Mouse (Mus musculus) monocyte, adult 59 days (primary cell): ENCODE data around the gene Nlrx1. TPM values are rescaled to one million over a fixed set of nuclear protein-coding genes. Genes with fewer than 3 reads are reported as not detected.

ENCODE experiments used
- total RNA-seq, 2 experiments: library from RNA; stranded (reverse); gene quantifications; one replicate each; pipeline ENCODE4 v1.2.4; 2023

The Nlrx1 gene
- total RNA-seq = 10 to 100 TPM; 39.1 to 44.7 TPM

GRCm38 (mm10) chr9:44268432-44268831 lies at the start of gene Nlrx1:
TSS of gene Nlrx1 (minus strand) at chr9:44268599.

DNA sequence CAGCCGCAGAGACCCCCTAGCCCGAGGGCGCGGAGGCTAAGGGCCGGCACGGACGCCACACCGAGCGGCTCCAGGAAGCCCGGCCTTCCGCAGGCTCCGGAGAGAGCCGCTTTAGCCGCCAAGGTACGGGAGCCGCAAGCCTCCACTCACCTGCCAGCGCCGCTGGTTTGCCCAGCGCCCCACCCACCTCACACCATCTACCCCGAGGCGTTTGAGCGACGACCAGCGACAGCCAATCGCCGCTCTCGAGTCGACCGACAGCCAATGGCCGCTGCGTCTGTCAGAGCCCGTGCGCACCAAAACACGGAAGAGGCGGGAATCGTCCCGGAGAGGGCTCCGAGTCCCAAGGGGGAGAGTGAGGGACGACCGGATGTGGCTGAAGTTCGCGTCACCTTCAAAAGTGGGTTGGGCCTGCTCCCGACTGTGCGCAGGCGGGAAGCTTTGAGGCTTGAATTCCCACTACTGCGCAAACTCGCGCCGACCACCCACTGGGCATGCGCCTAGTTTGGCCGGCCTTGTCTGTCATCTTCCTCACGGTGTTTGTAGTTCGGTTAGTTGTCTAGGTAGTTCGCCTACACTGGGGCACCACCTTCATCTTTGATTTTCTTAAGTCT lies 37.2 kb upstream of the Nlrx1 start, which contains the start of gene Hinfp:
Gene Hinfp, minus strand, starts transcription at position 206 of the 614 bp plus-strand sequence.

DNA sequence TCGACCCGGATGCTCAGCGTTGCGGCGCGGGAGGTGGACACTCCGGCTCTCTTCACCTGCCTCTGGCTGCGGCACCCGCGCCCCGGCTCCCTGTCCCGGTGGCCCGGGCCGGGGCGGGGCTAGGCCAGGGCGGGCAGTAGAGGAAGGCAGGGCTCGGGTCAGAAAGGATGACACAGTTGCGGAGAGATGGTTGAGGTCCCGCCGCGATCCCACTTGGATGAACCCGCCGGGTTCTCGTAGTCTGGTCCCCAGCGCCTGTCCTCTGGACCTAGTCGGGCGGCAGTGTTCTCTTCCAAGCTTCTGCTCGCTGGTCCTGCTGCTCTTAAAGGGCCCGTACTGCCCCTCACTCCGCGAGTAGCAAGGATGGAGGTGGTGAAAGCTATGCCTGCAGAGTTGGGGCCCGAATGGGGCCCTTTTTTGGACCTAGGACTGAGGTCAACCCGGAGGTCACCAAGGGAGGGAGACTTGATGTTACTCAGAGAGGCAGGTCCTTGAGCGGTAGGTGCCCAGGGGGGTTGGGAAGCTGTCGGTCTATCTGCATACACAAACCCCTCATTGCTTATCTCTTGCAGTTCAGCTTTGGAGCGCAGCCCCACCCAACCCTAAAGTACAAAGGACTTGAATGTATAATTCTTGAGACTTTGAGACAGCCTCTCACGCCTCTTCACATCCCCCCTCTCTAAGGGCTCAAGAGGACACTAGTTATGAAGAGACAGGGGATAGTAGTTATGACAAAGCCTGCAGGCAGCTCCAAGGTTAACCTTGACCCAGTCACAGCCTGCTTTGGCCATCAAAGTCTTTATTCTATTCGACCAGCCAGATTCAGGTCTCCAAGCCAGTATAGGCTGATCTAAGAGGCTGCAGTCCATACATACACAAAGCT lies 19.9 kb upstream of the Nlrx1 start, which contains the start of gene Abcg4:
Gene Abcg4, minus strand, starts transcription at position 540 of the 883 bp plus-strand sequence.

GRCm38 (mm10) chr9:44251314-44251713 lies 17.1 kb downstream of the Nlrx1 start, which contains the start of gene Pdzd3:
TSS of gene Pdzd3 (minus strand) at chr9:44251471.

DNA sequence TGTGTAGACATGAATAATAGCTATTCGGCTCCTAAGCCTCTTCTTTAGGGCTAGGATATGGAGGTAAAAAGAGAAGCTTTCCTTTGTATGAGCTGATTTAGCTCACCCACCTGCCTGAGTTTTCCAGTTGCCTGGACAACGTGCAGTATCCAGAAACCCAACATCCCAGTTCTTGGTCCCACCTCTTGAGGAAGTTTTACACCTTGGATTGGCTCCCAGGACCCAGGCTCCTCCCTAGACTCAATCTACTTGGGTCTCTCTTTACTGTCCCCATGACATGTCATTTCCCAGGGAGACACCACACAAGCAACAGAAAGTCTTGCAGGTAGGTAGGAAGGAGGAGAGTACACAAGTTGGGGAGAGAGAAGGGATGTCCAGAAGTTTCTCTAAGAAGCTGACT lies 28.0 kb downstream of the Nlrx1 start, which contains the start of gene Ccdc153:
Gene Ccdc153, plus strand, starts transcription at position 278 of the 400 bp plus-strand sequence.

GRCm38 (mm10) chr9:44233802-44234478 lies 34.5 kb downstream of the Nlrx1 start, which contains the start of gene Cbl:
TSS of gene Cbl (minus strand) at chr9:44234049.

Other genes starting within 250 kb of the Nlrx1 start
- gene Thy1, start 225.2 kb downstream of the Nlrx1 start, total RNA-seq = 1 to 10 TPM; 3.4 to 8.3 TPM
- 1 to 10 TPM; 4.6 to 7.1 TPM for gene Usp2, start 201.6 kb downstream of the Nlrx1 start, total RNA-seq
- not detected for gene Mfrp, start 166.9 kb downstream of the Nlrx1 start, total RNA-seq
- gene C1qtnf5, start 161.4 kb downstream of the Nlrx1 start, total RNA-seq = not detected
- gene Gm49380, start 155.1 kb downstream of the Nlrx1 start, total RNA-seq = not detected
- gene Rnf26, start 155.1 kb downstream of the Nlrx1 start, total RNA-seq = 10 to 100 TPM; 13.9 to 14.0 TPM
- gene Mcam, start 134.1 kb downstream of the Nlrx1 start, total RNA-seq = under 1 TPM in 1 of 2 experiments, not detected in 1; 0.16 TPM
- gene Cbl, start 34.5 kb downstream of the Nlrx1 start, total RNA-seq = 100 to 1,000 TPM; 223 to 230 TPM
- gene Ccdc153, start 27.9 kb downstream of the Nlrx1 start, total RNA-seq = not detected
- gene Pdzd3, start 17.1 kb downstream of the Nlrx1 start, total RNA-seq = under 1 TPM; 0.49 to 0.58 TPM
- not detected for gene Abcg4, start 20.0 kb upstream of the Nlrx1 start, total RNA-seq
- gene Hinfp, start 37.1 kb upstream of the Nlrx1 start, total RNA-seq = 10 to 100 TPM; 30.5 to 31.9 TPM
- 10 to 100 TPM; 25.9 to 31.5 TPM for gene C2cd2l, start 51.7 kb upstream of the Nlrx1 start, total RNA-seq
- gene Dpagt1, start 57.4 kb upstream of the Nlrx1 start, total RNA-seq = 10 to 100 TPM; 19.9 to 29.9 TPM
- gene H2afx, start 66.1 kb upstream of the Nlrx1 start, total RNA-seq = 10 to 100 TPM; 21.6 to 22.2 TPM
- gene Hmbs, start 75.6 kb upstream of the Nlrx1 start, total RNA-seq = 10 to 100 TPM; 19.4 to 20.5 TPM
- gene Vps11, start 93.1 kb upstream of the Nlrx1 start, total RNA-seq = 10 to 100 TPM; 42.6 to 42.7 TPM
- 100 to 1,000 TPM; 109 TPM for gene Hyou1, start 110.9 kb upstream of the Nlrx1 start, total RNA-seq
- gene Slc37a4, start 128.3 kb upstream of the Nlrx1 start, total RNA-seq = 10 to 100 TPM; 18.5 to 22.0 TPM
- gene Rps25, start 138.5 kb upstream of the Nlrx1 start, total RNA-seq = 1,000 to 10,000 TPM; 1,774 to 1,864 TPM
- 10 to 100 TPM; 50.5 to 54.3 TPM for gene Trappc4, start 139.0 kb upstream of the Nlrx1 start, total RNA-seq
- gene Ccdc84, start 150.0 kb upstream of the Nlrx1 start, total RNA-seq = 10 to 100 TPM; 23.7 to 28.9 TPM
- gene Foxr1, start 172.5 kb upstream of the Nlrx1 start, total RNA-seq = not detected
- not detected for gene Upk2, start 186.4 kb upstream of the Nlrx1 start, total RNA-seq
- gene Bcl9l, start 214.2 kb upstream of the Nlrx1 start, total RNA-seq = 10 to 100 TPM; 22.6 to 24.3 TPM